Mouse (Mus musculus) myocyte (in vitro differentiated cells): ENCODE measurements around the gene Igf2r.

Experiments used
- POLR2A ChIP-seq: IDR thresholded peaks from one replicate; pipeline ENCODE4 v1.6.1; 2011; ENCODE audit warnings: low read depth, mild to moderate bottlenecking, control low read depth, moderate library complexity; ENCODE audit not compliant: insufficient read length
- USF1 ChIP-seq: IDR thresholded peaks from one replicate; pipeline ENCODE4 v1.6.1; 2011; ENCODE audit warnings: low read depth, mild to moderate bottlenecking, control low read depth, moderate library complexity

DNA sequence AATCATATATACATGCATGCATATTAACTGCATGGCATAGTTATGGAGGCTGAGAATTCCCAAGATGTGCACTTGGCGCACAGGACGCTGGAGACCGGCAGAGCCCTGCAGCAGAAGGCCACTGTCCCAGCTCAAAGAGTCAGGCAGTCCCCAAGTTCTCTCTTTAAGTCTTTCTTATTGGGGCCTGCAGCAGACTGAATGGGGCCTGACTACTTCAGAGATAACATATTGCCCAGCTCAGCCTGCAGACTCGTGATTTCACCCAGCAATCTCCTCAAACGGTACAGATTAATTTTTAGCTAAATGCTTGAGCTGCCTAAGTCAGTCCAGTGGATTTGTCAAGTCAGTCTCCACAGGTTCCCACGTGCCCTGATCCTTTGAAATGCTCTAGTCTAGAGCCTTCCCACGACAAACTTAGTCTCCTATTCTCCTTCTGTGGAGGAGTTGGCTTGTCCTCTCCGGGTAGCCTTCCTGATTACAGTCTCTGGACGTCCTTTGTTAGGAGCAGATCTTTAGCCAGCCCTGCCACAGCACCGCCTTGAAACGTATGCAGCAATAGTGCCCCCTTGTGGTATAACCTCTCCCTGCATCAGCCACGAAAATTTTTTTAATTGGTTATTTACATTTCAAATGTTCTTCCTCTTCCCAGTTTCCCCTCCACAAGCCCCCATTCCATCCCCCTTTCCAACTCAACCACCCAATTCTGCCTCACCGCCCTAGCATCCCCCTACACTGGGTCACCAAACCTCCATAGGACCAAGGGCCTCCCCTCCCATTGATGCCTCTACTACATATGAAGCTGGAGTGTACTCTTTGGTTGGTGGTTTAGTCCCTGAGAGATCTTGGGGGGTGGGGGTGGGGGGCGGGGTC lies 40.9 kb upstream of the Igf2r start:
- TF ChIP-seq USF1 (no peak), POLR2A (no peak)
